ENCODE assay signal across 8 mouse cellular contexts in genomic region chr8:83567668-83568067, GRCm38 (mm10). TPM values are rescaled to one million over a fixed set of nuclear protein-coding genes. Genes with fewer than 3 reads are reported as not detected.
DNase-seq lines count a peak whose midpoint lies in the region; ATAC-seq and TF ChIP-seq lines count a peak whose summit lies in the region.

No protein-coding gene starts in this region.

- no peaks in the 10 kb centered on the region for H3K9me3 ChIP-seq in neural tube, embryonic 12.5 days

- peak overlapping the region; percentile 77 for H3K9ac ChIP-seq in neural tube, embryonic 12.5 days

- no peak overlapping the region for H3K27ac ChIP-seq in cerebellum, adult 2 months (ENCODE audit: insufficient read depth, low read length)
- H3K27ac ChIP-seq in neural tube, embryonic 12.5 days, result no peak overlapping the region

- peak; percentile 9 to 15 for DNase-seq in cerebellum, adult 2 months
- no peak for DNase-seq in cerebellum, adult 11 months
- DNase-seq in right cerebral cortex, adult 18-20 months, result peak; percentile 1
- no peak for DNase-seq in right cerebral cortex, postnatal 4 days
- peak; percentile 9 for DNase-seq in layer of hippocampus, adult 9-11 months
- DNase-seq in urinary bladder, adult 18-20 months (ENCODE audit: low spot score in 2 of 2), result no peak
- DNase-seq in left cerebral cortex, adult 18-20 months (ENCODE audit: low spot score in 2 of 2), result no peak

- WGBS in cerebellum, adult 2 months, result 39% methylated on average over 3 of the region's 3 CpGs
- 66% methylated on average over 3 of the region's 3 CpGs for WGBS in neural tube, embryonic 12.5 days

- TF ChIP-seq POLR2A in cerebellum, adult 2 months (IDR thresholded peaks at IDR 0.05; ENCODE audit: borderline replicate concordance, insufficient read depth, low read length), result no peak

- no peak for ATAC-seq in neural tube, embryonic 12.5 days (ENCODE audit: low FRiP score, low read depth)

- TF ChIP-seq CTCF in cerebellum, adult 2 months (IDR thresholded peaks at IDR 0.05; ENCODE audit: borderline replicate concordance, insufficient read depth, low read depth, low read length), result no peak

- H3K4me3 ChIP-seq in cerebellum, adult 2 months (replicated peaks; ENCODE audit: insufficient read depth, low read depth, low read length), result peak overlapping the region; percentile 83
- peak overlapping the region; percentile 67; the same call in 1 of the 2 replicates for H3K4me3 ChIP-seq in neural tube, embryonic 12.5 days

- H3K27me3 ChIP-seq in cerebellum, adult 2 months (ENCODE audit: control insufficient read depth, insufficient read depth, low read length), result no peaks in the 10 kb centered on the region
- H3K27me3 ChIP-seq in neural tube, embryonic 12.5 days (replicated peaks), result no peaks in the 10 kb centered on the region

- H3K36me3 ChIP-seq in neural tube, embryonic 12.5 days, result peaks cover 33% of the 10 kb centered on the region

- peak overlapping the region; percentile 87 for H3K4me2 ChIP-seq in neural tube, embryonic 12.5 days (replicated peaks)

- peaks cover 5% of the 10 kb centered on the region for H3K4me1 ChIP-seq in cerebellum, adult 2 months (ENCODE audit: control insufficient read depth, insufficient read depth, low read length)
- H3K4me1 ChIP-seq in neural tube, embryonic 12.5 days, result peaks cover 16% of the 10 kb centered on the region

RNA-seq across cellular contexts. Expression of gene Ndufb7, which starts 1.2 kb away (rescaled TPM):
- polyA plus RNA-seq in cerebellum, adult 2 months (2012; rRNA removed), result 394 and 445 TPM in 2 replicates
- polyA plus RNA-seq in neural tube, embryonic 12.5 days (2016; fragmentation: Nextera tagmentation; extraction: Ambion mirVana), result 343 and 361 TPM in 2 replicates
- total RNA-seq in left cerebral cortex, adult 18-20 months (2021), result 100 to 1,000 TPM; 136 to 155 TPM

RNA-seq across cellular contexts. Expression of gene Olfr370, which starts 32.1 kb away (rescaled TPM):
- not detected in 2 replicates for polyA plus RNA-seq in cerebellum, adult 2 months (2012; rRNA removed)
- not detected in 2 replicates for polyA plus RNA-seq in neural tube, embryonic 12.5 days (2016; fragmentation: Nextera tagmentation; extraction: Ambion mirVana)
- total RNA-seq in left cerebral cortex, adult 18-20 months (2021), result not detected

RNA-seq across cellular contexts. Expression of gene Tecr, which starts 40.1 kb away (rescaled TPM):
- 1,238 and 1,304 TPM in 2 replicates for polyA plus RNA-seq in cerebellum, adult 2 months (2012; rRNA removed)
- 760 and 802 TPM in 2 replicates for polyA plus RNA-seq in neural tube, embryonic 12.5 days (2016; fragmentation: Nextera tagmentation; extraction: Ambion mirVana)
- 100 to 1,000 TPM; 600 to 661 TPM for total RNA-seq in left cerebral cortex, adult 18-20 months (2021)

RNA-seq across cellular contexts. Expression of gene Dnajb1, which starts 40.3 kb away (rescaled TPM):
- polyA plus RNA-seq in cerebellum, adult 2 months (2012; rRNA removed), result 29.9 and 33.0 TPM in 2 replicates
- 60.2 and 63.0 TPM in 2 replicates for polyA plus RNA-seq in neural tube, embryonic 12.5 days (2016; fragmentation: Nextera tagmentation; extraction: Ambion mirVana)
- total RNA-seq in left cerebral cortex, adult 18-20 months (2021), result 10 to 100 TPM; 61.3 to 66.7 TPM

Comparison
In these comparisons a context has a peak if more than half of its experiments do, and no peak if none do; other contexts are left out.
1. DNase-seq: peak in cerebellum, adult 2 months (2 of 2), right cerebral cortex, adult 18-20 months (single experiment) and layer of hippocampus, adult 9-11 months (single experiment); none in cerebellum, adult 11 months (single experiment), right cerebral cortex, postnatal 4 days (single experiment), urinary bladder, adult 18-20 months (0 of 2) and left cerebral cortex, adult 18-20 months (0 of 2).